Mouse (Mus musculus) ES-Bruce4 (cell line): Measurements from ENCODE around the gene Mboat2. TPM values are rescaled to one million over a fixed set of nuclear protein-coding genes. Genes with fewer than 3 reads are reported as not detected.

Experiments
- H3K27ac ChIP-seq: 2 replicates; pipeline ENCODE4 v1.5.1; 2012; ENCODE audit warnings: low read length, inconsistent platforms; ENCODE audit not compliant: insufficient read depth
- H3K27me3 ChIP-seq: 2 replicates; pipeline ENCODE4 v1.6.1; 2012; ENCODE audit warnings: mild to moderate bottlenecking, low read length, inconsistent platforms; ENCODE audit not compliant: control insufficient read depth, poor library complexity, insufficient read depth, severe bottlenecking
- H3K36me3 ChIP-seq: 2 replicates; pipeline ENCODE4 v1.6.1; 2012; ENCODE audit warnings: inconsistent platforms, mild to moderate bottlenecking, low read length, moderate library complexity; ENCODE audit not compliant: control insufficient read depth, poor library complexity, insufficient read depth, severe bottlenecking
- H3K4me1 ChIP-seq: one replicate; pipeline ENCODE4 v1.8.1; 2011; ENCODE audit warnings: low read length; ENCODE audit not compliant: control insufficient read depth, insufficient read depth
- H3K4me3 ChIP-seq: 2 replicates; pipeline ENCODE4 v1.5.1; 2011; ENCODE audit warnings: low read depth, mild to moderate bottlenecking, low read length
- H3K9ac ChIP-seq: 2 replicates; pipeline ENCODE4 v1.6.1; 2012; ENCODE audit warnings: low read depth, mild to moderate bottlenecking, inconsistent platforms; ENCODE audit not compliant: poor library complexity, severe bottlenecking
- H3K9me3 ChIP-seq: replicated peaks from 2 replicates; pipeline ENCODE4 v1.6.1; 2012; ENCODE audit warnings: mild to moderate bottlenecking, low read length, inconsistent platforms; ENCODE audit not compliant: control insufficient read depth, poor library complexity, insufficient read depth, severe bottlenecking
- CTCF ChIP-seq: IDR thresholded peaks from one replicate; pipeline ENCODE4 v1.8.1; 2011; ENCODE audit warnings: low read depth, low read length
- EP300 ChIP-seq: IDR thresholded peaks from 2 replicates; pipeline ENCODE4 v1.6.1; 2011; ENCODE audit warnings: low read depth, low read length; ENCODE audit not compliant: insufficient read depth
- POLR2A ChIP-seq: IDR thresholded peaks from one replicate; pipeline ENCODE4 v1.8.1; 2011; ENCODE audit warnings: low read length; ENCODE audit not compliant: insufficient read depth
- polyA plus RNA-seq: library from polyadenylated mRNA; stranded (reverse); fragments of >200 nt; gene quantifications from 2 replicates; pipeline ENCODE4 v1.2.4, GENCODE M21; 2011; ENCODE audit warnings: low read depth; ENCODE audit not compliant: missing spikeins, insufficient read depth, insufficient read length

Mboat2 gene
- polyA plus RNA-seq, 1 experiment = 20.1 TPM

DNA sequence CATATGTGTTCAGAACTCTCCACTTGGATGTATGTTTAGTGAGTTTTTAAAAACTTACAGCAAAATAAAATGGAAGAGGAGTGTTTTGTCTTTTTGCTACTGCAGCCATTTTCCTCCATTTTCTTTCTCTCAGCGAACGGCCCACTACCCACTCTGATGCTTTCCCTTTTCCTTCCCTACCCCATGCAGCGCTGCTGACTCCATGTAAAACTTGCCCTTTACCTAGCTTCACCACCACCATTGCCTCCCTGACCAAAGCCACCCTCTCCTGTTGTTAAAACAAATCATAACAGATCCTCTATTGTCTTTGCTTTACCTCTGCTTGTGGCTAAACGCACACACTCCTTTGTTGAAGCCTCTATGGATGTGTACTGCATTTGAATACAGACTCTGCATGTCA lies 164.7 kb downstream of the Mboat2 start:
- peaks cover 3% of the 10 kb centered on the region for H3K36me3 ChIP-seq

DNA sequence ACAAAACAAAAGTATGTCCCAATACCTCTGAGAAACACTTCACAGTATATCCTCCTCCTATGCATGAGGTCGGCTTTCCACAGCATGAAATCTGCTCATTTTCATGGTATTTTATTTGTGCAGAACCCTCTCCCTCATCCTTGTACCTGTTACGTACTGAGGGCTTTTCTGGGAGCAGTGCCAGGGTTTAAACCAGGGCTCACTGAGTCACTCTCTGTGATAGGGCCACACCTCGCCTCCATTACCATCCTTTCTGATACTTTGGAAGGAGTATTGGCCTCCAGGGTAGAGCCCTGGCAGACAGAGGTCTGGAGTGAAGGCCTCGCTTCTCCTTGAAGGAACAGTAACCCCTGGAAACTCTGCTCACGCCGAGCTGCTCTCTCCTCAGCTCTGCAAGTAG lies 174.7 kb downstream of the Mboat2 start:
- Histone ChIP-seq H3K27me3 (no peaks in the 10 kb centered on the region), H3K27ac (no peak overlapping the region), H3K9me3 (no peaks in the 10 kb centered on the region), H3K4me3 (no peak overlapping the region), H3K4me1 (no peaks in the 10 kb centered on the region), H3K36me3 (0 out of 2 replicates have a peak, but pooled peaks cover under 1% of the 10 kb centered on the region), H3K9ac (no peak overlapping the region)
- TF ChIP-seq EP300 (no peak), POLR2A (no peak)

More for the DNA sequence above, 164.7 kb downstream of the Mboat2 start:
- TF ChIP-seq EP300 (peak; percentile 53; the same call in 1 of the 2 replicates), CTCF (no peak)
- Histone ChIP-seq H3K27me3 (no peaks in the 10 kb centered on the region), H3K4me1 (peaks cover 1% of the 10 kb centered on the region), H3K4me3 (no peak overlapping the region), H3K9me3 (no peaks in the 10 kb centered on the region), H3K9ac (no peak overlapping the region), H3K27ac (no peak overlapping the region)

DNA sequence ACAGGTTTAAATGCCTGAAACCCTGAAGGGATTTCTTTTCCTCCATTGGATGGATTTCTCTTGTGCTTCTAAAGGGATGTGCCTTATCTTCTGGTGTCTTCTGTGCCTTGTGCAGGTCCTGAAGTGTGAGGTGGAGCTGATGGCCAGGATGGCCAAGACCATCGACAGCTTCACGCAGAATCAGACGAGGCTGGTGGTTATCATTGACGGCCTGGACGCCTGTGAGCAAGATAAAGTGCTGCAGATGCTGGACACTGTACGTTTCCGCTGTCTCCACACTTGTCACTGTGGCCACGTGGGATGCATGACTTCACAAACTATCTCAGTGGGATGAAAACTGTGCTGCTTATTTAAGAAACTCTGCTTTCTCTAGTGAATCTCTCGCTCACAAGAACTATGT lies 179.3 kb downstream of the Mboat2 start:
- no peak overlapping the region for H3K4me3 ChIP-seq
- H3K9me3 ChIP-seq = no peaks in the 10 kb centered on the region
- no peak overlapping the region for H3K27ac ChIP-seq
- 0 out of 2 replicates have a peak, but pooled peaks cover 2% of the 10 kb centered on the region for H3K36me3 ChIP-seq
- H3K9ac ChIP-seq = no peak overlapping the region
- no peaks in the 10 kb centered on the region for H3K4me1 ChIP-seq
- no peaks in the 10 kb centered on the region for H3K27me3 ChIP-seq
- TF ChIP-seq POLR2A = no peak
- TF ChIP-seq EP300 = no peak
- TF ChIP-seq CTCF = no peak

DNA sequence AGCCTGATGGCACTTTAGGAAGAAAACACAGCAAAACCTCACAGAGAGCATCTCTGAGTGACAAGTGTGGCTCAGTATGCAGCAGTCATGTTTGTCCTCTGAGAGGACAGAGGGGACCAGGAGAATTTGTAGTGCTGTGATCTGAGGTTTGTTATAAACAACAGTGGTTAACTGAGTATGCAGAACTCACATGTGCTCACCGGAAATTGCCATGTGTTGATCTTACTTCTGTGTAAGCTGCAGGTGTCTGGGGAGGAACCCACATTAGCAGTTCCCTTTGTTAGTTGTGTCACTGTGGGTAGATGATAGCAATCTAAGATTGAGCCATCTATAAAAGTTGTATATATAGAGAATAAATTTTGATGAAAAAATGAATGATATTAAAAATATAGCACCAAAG lies 179.7 kb downstream of the Mboat2 start:
- H3K27ac ChIP-seq = no peak overlapping the region
- no peaks in the 10 kb centered on the region for H3K9me3 ChIP-seq
- no peak overlapping the region for H3K9ac ChIP-seq
- no peak overlapping the region for H3K4me3 ChIP-seq
- no peaks in the 10 kb centered on the region for H3K4me1 ChIP-seq
- no peak for TF ChIP-seq POLR2A
- TF ChIP-seq CTCF = no peak
- TF ChIP-seq EP300 = no peak
- no peaks in the 10 kb centered on the region for H3K27me3 ChIP-seq
- 0 out of 2 replicates have a peak, but pooled peaks cover 2% of the 10 kb centered on the region for H3K36me3 ChIP-seq

DNA sequence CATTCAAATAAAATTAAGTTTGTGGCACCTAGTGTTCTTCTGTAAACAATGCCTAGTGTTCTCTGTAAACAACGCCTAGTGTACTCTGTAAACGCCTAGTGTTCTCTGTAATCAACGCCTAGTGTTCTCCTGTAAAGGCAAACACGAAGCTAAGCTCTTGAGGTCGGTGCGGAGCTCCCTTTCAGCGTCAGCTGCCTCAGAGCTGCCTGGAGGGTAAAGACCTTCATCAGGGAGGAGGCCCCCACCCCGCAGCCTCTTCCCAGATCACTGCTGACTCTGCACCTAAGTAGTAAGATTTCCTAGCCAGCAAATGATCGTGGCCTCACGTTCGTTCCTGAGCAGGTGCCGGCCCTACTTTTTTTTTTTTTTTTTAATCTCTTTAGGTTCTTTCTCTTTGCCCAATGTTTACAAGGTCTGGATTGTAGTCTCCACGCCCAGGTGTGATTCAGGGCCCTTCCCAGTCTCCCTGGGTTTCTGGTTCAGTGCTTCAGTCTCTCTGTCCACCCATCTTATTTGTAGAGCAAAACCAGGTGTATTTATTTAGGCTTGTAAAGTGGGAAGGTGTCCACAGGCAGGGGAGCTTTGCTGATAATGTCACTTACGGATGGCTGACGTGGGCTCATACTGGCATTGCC lies 181.2 kb downstream of the Mboat2 start:
- Histone ChIP-seq H3K9me3 (no peaks in the 10 kb centered on the region), H3K9ac (no peak overlapping the region), H3K27me3 (no peaks in the 10 kb centered on the region), H3K36me3 (0 out of 2 replicates have a peak, but pooled peaks cover 3% of the 10 kb centered on the region), H3K4me1 (no peaks in the 10 kb centered on the region), H3K4me3 (no peak overlapping the region), H3K27ac (no peak overlapping the region)
- TF ChIP-seq POLR2A (no peak), EP300 (no peak)

DNA sequence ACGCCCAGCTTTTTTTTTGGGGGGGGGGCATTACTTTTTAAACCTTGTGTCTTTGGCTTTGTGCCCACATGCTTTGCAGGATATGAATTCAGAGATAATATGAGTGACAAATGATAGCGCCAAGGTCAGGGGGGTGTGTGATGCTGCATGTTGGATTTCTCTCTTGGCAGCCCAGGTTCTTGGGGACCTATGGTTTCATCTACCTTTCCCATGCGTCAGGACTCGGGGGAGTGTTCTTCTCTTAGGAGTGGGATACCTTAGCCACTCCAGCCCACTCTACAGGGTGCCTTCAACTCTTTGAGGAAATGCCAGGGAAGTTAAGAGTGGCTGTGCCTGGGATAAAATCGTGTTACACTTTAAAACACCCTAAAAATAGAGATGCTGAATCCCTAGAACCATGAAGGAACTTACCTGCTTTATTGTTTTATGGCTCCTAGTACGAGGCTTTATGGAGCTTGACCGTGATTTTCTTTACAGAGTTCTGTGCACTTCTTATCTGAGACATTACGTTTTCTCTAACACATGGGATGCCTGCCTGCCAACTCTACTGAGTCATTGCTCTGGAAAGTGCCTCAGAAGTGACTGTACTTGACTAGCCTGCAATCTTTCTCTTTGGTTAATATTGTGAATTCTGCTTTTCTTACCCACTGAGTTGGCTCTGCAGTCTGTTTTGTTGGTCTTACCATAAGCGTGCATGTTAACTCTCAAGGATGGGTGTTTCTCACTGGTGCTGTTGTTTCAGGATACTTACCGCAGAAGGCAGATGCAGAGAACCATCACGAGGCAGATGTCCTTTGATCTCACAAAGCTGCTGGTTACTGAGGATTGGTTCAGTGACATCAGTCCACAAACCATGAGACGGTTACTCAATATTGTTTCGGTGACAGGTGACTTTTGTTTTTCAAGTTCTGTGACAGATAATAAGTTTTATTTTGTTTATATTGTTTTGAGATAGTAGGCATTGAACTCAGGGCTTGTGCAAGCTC lies 182.2 kb downstream of the Mboat2 start:
- no peaks in the 10 kb centered on the region for H3K9me3 ChIP-seq
- no peak overlapping the region for H3K27ac ChIP-seq
- H3K4me1 ChIP-seq = no peaks in the 10 kb centered on the region
- no peak for TF ChIP-seq EP300
- H3K27me3 ChIP-seq = no peaks in the 10 kb centered on the region
- H3K9ac ChIP-seq = no peak overlapping the region
- no peak overlapping the region for H3K4me3 ChIP-seq
- 0 out of 2 replicates have a peak, but pooled peaks cover 5% of the 10 kb centered on the region for H3K36me3 ChIP-seq

Other genes starting within 250 kb of the Mboat2 start
- 20.2 and 23.8 TPM in 2 replicates for gene Klf11, start 179.6 kb upstream of the Mboat2 start, polyA plus RNA-seq
- gene Cys1, start 149.1 kb upstream of the Mboat2 start, polyA plus RNA-seq = not detected in 2 replicates
- 297 and 319 TPM in 2 replicates for gene Rrm2, start 122.6 kb upstream of the Mboat2 start, polyA plus RNA-seq
- 42.2 and 44.5 TPM in 2 replicates for gene Kidins220, start 144.0 kb downstream of the Mboat2 start, polyA plus RNA-seq